Mouse (Mus musculus): ENCODE measurements around the gene Iqcd. TPM values are rescaled to one million over a fixed set of nuclear protein-coding genes. Genes with fewer than 3 reads are reported as not detected.

Iqcd gene
- total RNA-seq, 2 experiments from 2014 or later: 0.13 TPM; not detected in 1

GRCm38 (mm10) chr5:120621078-120621765 is 32.4 kb downstream of the Iqcd start:
- no peak for DNase-seq
- intact Hi-C loops (cut with DNase I; ENCODE audit: low total_unique reads): loop anchor here (2.0 kb wide), 1 partner anchor 56 kb away; no protein-coding TSS in a partner anchor

DNA sequence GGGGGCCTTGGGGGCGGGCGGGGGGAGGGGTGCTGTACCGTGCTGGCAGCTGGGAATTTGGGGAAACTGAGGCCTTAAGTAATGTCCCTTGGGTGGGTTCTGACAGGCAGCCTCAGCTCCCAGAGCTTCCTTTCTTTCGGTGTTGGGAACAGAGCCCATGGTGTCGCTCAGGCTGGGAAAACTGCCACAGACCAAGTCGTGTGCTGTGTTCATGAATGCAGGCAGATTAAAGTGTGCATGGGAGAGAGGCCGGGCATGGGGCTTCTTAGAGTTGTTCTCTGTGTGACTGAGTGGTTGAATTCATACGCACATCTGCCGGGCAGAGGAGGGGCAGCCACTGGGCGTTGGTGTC is 33.0 kb downstream of the Iqcd start:
- intact Hi-C loops (cut with DNase I; ENCODE audit: low total_unique reads): loop anchor here (2.0 kb wide), 1 partner anchor 55 kb away; no protein-coding TSS in a partner anchor
- DNase-seq: no peak

- DNase-seq: no peak
- intact Hi-C loops (cut with DNase I; ENCODE audit: low total_unique reads): no loop called here
Measured at GRCm38 (mm10) chr5:120622198-120622851, 33.5 kb downstream of the Iqcd start.

DNA sequence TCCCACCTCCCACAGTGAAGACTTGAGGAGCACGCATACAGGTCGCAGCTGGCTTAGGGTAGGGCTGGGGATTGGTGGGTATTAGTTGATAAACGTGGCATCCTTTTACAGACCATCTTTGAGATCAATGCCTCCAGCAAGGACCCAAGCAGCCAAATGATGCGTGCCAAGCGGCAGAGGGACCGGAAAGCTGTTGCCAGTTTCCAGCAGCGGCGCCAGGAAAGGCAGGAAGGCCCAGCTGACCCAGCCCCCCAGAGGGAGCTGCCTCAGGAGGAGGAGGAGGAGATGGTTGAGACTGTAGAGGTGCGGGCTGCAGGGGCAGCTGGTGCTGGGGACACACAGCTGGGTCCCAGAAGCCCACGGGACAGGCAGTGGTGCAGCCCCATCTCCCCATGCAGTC is 35.6 kb downstream of the Iqcd start:
- DNase-seq: no peak
- intact Hi-C loops (cut with DNase I; ENCODE audit: low total_unique reads): no loop called here

DNA sequence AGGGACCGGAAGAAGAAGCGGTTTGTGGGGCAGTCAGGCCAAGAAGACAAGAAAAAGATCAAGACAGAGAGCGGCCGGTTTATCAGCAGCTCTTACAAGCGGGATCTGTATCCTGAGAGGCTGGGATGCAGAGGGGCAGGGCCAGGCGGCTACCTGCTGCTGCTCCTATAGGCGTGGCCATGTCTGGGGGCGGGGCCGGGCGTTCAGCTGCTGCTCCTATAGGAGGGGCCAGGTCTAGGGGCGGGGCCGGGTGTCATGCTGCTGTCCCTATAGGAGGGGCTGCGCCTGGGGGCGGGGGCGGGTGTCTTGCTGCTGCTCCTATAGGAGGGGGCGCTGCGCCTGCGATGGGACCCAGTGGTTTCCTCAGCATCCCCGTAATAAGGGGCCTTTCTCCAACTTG is 37.6 kb downstream of the Iqcd start:
- no peak for DNase-seq
- intact Hi-C loops (cut with DNase I; ENCODE audit: low total_unique reads): no loop called here

DNA sequence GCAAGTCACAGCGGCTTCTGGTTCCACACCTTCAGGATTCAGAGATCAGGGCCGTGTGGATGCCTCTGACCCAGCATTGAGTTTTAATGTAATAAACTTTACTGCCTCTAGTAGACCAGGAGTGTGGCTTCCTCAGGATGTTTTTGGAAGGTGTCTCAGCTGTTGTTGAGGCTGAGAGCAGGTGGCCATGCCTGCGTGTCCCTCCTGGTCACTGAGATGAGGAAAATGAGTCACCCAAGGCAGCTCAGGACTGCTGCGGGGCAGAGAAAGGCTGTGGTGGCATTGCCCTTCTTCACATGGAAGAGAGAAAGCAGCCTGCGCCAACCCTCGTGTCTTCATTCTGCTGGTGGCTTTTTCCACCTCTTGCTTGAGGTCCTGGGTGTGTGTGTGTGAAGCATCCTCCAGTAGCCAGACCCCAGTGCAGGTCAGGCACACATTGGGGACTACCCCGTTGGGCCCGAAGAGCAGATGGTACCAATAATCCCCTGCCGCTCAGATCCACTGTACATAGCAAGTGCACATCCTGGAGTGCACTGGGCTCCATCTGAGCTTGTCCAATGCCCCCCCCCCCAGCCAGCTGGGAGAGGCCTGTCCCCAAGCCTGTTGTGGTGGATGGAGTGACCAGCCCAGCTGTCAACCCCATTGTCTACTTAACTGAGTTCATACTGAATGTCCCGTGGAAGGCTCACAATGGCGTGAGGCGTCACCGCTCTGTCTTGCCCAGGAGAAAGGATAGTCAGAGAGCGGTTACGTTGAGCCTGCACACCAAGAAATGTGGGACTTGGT is 38.9 kb downstream of the Iqcd start:
- no peak for DNase-seq
- intact Hi-C loops (cut with DNase I; ENCODE audit: low total_unique reads): no loop called here

DNA sequence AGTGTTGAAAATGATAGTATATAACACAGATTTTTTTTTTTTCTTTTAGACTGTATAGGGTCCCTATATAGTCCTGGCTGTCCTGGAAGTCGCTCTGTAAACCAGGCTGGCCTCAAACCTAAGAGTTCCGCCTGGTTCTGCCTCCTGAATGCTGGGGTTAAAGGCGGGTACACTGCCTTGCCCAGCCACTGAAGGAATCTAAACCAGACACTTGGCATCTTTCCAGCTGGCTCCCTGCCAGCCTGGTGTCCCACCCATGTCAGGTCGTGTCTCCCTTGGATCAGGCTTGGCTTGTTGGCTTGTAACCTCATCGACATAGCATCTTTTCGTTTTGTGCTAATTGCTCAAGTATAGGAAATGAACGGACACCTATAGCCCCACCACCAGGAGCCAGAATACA is 39.8 kb downstream of the Iqcd start:
- no peak for DNase-seq
- intact Hi-C loops (cut with DNase I; ENCODE audit: low total_unique reads): no loop called here

DNA sequence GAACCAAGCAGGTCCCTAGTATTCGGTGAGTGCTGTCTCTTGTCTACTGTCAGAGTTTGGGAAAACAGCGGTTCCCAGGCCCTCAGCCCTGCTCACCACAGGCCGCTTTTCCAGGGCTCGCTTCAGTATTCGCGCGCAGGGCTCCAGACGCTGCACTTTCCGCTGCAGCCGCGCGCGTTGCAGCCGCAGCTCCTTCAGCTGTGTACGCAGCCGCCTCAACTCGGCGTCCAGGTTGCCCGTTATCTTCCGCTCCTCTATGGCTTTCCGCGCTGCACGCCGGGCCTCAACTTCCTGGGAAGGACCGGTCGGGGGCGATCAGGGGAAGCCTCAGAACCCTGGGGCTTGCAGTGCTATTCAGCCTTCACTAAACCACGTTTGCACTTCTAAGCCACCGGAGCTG is 42.3 kb downstream of the Iqcd start:
- DNase-seq: no peak
- intact Hi-C loops (cut with DNase I; ENCODE audit: low total_unique reads): no loop called here

GRCm38 (mm10) chr5:120631892-120632291 is 43.1 kb downstream of the Iqcd start:
- no peak for DNase-seq
- intact Hi-C loops (cut with DNase I; ENCODE audit: low total_unique reads): no loop called here

- intact Hi-C loops (cut with DNase I; ENCODE audit: low total_unique reads): no loop called here
- no peak for DNase-seq
Measured at GRCm38 (mm10) chr5:120634131-120634530, 45.3 kb downstream of the Iqcd start, which contains the start of gene Cfap73. Gene Cfap73, minus strand, starts transcription at chr5:120634235.

GRCm38 (mm10) chr5:120634860-120635259 is 46.0 kb downstream of the Iqcd start:
- intact Hi-C loops (cut with DNase I; ENCODE audit: low total_unique reads): no loop called here
- DNase-seq: no peak

DNA sequence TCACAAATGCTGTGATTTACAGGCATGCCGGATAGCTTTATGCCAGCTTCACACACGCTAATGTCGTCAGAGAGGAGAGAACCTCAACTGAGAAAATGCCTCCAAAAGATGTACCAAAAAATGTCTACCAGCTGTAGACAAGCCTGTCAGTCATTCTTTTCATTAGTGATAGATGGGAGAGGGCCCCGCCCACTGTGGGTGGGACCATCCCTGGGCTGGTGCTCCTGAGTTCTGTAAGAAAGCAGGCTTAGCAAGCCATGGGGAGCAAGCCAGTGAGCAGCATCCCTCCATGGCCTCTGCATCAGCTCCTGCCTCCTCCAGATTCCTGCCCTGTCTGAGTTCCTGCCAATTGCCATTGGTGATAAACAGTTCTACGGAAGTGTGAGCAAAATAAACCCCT is 46.8 kb downstream of the Iqcd start:
- intact Hi-C loops (cut with DNase I; ENCODE audit: low total_unique reads): no loop called here
- DNase-seq: no peak

- intact Hi-C loops (cut with DNase I; ENCODE audit: low total_unique reads): no loop called here
- no peak for DNase-seq
Measured at GRCm38 (mm10) chr5:120640094-120640493, 51.3 kb downstream of the Iqcd start.

DNA sequence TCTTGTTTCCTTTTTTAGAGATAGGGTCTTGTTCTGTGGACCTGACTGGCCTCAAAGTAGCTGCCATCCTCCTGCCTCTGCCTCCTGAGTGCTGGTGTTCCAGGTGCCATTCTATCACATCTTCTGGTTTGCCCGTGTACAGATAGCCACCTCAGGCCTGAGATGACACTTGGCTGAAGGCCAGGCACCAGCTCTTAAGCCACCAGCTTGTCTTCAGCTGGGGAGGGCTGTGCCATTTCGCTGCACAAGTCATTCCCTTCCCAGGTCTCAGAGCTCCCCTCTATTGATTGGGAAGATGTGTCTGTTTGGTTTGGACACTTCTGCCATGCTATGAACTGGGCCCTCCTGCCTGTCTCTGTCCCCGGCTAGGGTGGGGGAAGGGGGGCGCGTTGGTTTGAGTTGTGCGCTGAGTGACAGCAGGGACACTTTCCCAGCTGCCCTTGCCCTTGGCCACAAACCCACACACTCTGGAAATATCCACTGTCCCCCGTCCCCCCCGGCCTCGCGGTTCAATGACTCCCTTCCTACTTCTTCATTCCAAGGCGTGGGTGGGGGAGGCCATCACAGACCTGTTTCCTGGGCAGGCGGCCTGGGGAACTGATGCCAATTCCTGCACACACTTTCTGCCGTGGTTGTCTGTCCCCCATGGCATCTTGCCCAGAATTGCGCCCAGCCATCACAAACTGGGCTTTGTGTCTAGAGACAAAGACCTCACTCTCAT is 54.7 kb downstream of the Iqcd start:
- intact Hi-C loops (cut with DNase I; ENCODE audit: low total_unique reads): no loop called here
- peak; percentile 44 for DNase-seq

DNA sequence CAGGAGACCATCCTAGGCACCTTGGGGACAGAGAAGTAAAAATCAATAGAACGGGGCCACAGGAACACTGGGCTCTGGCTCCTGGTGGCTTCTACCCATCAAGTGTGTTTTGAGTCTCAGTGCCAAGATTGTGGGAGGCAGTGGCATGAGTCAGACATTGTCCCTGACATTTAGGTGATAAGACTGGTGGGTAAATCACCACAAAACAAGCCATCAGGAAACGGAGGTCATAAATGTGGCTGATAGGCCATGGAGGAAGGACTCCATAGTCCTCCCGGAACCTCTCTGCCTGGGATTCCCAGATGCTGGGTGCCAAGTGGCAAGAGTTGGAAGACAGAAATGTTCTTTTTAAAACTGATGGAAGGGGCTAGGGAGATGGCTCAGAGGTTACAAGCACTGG is 55.4 kb downstream of the Iqcd start:
- intact Hi-C loops (cut with DNase I; ENCODE audit: low total_unique reads): no loop called here
- DNase-seq: no peak

DNA sequence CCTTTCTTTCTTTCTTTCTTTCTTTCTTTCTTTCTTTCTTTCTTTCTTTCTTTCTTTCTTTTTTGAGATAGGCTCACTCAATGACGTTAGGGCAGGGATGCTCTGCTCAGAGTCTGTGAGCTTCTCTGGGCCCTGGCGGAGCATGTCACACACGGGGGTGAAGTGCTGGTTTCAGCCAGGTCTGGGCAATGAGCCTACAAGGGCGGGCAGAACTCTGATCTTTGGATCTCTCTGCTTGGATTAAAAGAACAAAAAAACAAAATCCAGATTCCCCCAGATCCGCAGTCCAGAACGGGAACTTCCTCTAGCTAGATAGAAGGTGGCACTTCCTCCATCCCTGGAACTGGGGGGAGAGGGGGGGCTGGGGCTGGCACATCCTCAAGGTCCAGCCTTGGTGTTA is 57.0 kb downstream of the Iqcd start:
- intact Hi-C loops (cut with DNase I; ENCODE audit: low total_unique reads): no loop called here
- peak; percentile 46 for DNase-seq

DNA sequence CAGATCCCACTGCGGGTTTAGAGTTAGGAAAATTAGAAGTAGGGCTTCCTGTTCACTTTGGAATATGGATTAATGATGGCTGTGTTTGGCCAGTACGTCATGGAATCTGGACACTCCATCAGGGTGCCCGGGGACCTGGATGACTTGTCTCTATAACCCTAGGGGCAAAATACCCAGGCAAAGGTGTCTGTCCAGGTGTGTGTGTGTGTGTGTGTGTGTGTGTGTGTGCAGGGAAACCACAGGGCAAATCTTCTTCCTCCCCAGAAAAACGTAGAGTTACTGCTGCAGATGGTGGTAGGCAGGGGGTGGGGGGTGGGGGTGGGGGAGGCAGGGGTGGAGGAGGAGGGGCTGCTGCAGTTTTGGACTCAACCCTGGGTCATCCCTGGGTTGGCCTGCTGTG is 58.5 kb downstream of the Iqcd start:
- intact Hi-C loops (cut with DNase I; ENCODE audit: low total_unique reads): no loop called here

GRCm38 (mm10) chr5:120647814-120648491 is 59.1 kb downstream of the Iqcd start:
- intact Hi-C loops (cut with DNase I; ENCODE audit: low total_unique reads): no loop called here
- no peak for DNase-seq

More for the DNA sequence above, 58.5 kb downstream of the Iqcd start:
- DNase-seq: no peak

DNA sequence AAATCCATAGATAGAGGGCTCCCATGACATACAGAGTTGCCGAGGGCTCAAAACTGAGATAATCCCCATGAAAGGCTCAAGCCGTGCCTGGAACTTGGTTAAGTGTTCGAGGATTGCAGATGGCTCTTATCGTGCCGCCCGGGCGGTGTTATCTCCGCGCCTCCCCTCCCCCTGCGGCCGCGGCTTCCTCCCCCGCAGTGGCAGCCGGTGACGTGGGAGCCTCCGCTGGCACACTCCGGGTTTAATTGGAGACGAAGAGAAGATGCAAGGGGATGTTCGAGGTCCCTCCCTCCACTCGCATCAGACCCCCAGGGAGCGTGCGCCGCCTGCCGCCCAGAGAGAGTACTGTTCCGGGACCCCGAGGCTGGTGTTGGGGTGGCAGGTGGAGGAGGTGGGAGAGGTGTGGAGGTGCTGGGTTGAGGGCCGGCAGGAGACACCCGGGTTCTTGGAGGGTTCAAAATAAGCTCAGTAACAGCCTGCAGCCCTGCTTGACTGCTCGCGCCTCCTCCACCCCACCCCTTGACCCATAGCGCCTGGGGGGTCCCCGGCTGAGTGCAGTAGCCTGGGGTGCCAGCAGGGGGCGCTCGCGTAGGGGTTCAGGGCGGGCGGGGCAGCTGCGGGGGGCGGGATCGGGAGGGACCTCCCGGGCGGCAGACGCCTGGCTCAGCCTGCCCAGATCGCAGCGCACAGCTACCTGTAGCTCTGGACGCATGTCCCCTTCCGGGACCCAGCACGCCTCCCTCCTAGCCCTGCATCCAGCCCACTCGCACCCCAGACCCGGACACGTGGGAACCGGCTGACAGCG is 60.0 kb downstream of the Iqcd start, which contains the start of gene Rasal1:
TSS of gene Rasal1 (plus strand) at position 244 of the 805 bp plus-strand sequence.
- peak; percentile 35 for DNase-seq
- intact Hi-C loops (cut with DNase I; ENCODE audit: low total_unique reads): no loop called here
